Mouse (Mus musculus): Measurements from ENCODE around the gene Upk1a.

Gene Upk1a

DNA sequence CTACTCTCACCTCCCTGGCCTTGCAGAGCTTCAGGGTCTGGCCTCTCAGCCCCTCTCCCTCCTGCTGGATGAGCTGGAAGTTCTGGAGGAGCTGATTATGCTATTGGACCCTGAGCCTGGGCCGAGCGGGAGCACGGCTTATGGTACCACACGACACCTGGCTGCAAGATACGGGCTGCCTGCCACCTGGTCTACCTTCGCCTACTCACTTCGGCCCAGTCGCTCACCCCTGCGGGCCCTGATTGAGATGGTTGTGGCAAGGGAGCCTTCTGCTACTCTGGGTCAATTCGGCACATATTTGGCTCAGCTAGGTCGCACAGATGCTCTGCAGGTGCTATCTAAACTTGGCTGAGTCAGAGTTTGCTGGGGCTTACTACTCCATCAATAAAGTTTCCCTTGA, 45.1 kb downstream of the Upk1a start:
- no peak for DNase-seq

DNA sequence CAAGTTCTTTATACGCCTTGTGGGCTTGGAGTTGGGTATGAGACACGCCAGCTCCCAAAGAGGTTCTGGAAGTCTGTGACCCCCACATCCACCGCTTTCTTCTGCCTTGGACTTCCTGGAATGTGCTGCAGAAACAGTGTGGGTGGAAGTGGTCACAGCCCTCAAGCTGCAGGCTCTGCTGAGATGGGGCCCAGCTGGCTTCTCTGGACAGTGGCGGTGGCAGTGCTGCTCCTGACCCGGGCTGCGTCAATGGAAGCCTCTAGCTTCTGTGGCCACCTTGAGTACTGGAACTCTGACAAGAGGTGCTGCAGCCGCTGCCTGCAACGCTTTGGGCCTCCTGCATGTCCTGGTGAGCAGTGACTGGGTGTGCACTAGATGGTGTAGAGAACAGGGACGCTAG, 46.6 kb downstream of the Upk1a start:
- no peak for DNase-seq

DNA sequence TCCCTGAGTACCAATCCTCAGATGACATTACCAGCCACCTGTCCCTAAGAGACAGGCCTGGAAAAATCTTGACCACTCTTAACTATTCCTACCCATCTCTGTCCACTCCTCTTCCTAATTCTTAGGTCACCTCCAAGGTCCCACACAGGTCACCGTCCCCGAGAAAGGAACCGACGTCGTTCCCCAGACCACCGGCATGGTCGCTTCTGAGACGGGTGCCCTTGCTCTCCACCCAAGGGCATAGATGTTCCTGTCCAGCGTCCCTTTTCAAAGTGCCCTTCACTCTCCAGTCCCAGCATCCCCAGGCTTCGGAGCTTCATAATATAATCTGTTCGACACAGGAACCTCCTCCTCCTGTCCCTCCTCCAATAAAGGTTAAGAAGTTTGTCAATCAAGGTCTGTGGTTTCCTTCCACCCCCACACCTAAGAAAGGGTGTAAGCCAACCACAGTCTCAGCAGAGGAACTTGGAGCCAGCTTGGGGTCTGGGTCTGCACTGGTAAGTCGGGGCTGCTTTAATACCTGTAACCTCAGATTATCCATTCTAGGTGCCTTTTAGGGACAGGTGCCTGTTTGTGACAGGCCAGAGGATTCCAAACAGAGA, 47.6 kb downstream of the Upk1a start, which contains the start of gene Igflr1:
TSS of gene Igflr1 (plus strand) at position 458 of the 602 bp plus-strand sequence.
- DNase-seq, result no peak

DNA sequence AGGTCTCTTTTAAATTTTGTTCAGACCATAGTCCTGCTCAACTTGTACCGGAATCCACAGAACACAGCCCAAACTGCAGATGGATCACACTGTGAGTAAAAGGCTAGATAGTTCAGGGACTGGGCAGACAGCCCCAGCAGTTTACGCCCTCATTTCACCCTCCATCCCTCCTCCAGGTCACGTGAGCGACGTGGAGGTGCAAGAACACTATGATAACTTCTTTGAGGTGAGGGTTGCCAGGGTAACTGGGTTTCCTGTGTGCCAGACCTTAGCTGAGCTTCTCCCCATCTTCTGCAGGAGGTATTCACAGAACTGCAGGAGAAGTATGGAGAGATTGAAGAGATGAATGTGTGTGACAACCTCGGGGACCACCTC, 48.8 kb downstream of the Upk1a start:
- DNase-seq, result peak; percentile 66

DNA sequence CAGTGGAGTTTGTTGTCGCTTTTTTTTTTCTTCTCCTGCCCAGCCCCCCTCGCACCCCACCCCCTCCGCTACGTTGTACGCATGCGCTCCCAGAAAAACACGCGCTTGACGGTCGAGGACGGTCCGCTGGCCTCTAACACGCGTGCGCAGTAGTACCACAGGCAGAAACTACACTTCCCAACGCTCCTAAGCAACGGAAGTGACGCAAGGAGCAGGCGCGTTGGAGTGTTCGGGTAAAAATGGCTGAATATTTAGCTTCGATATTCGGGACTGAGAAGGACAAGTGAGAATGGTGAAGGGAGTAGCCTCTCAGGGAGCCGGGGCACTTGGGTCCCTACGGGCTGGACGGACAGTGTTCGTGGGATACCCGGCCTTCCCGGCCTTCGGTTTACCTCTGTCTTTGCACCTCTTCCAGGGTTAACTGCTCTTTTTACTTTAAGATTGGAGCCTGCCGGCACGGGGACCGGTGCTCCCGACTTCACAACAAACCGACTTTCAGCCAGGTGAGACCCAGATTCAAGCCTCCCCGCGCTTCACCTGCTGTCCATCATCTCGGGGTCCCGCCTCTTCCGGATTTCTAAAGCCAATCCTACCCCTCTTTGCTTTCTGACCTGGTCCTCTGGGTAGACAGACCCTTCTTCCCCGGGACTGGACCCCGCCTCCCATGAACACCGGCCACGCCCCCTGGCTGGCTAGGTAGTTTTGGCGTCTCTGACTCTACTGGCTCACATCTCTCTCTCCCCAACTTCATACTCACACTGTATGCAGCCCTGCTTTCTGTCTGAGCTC, 49.3 kb downstream of the Upk1a start, which contains the start of the genes U2af1l4, Gm49396 and Psenen:
TSS of gene U2af1l4 (plus strand) at position 185 of the 789 bp plus-strand sequence.
TSS of gene Gm49396 (plus strand) at position 228 of the 789 bp plus-strand sequence.
TSS of gene Psenen (minus strand) at position 511 of the 789 bp plus-strand sequence.
- DNase-seq, result peak; percentile 94

DNA sequence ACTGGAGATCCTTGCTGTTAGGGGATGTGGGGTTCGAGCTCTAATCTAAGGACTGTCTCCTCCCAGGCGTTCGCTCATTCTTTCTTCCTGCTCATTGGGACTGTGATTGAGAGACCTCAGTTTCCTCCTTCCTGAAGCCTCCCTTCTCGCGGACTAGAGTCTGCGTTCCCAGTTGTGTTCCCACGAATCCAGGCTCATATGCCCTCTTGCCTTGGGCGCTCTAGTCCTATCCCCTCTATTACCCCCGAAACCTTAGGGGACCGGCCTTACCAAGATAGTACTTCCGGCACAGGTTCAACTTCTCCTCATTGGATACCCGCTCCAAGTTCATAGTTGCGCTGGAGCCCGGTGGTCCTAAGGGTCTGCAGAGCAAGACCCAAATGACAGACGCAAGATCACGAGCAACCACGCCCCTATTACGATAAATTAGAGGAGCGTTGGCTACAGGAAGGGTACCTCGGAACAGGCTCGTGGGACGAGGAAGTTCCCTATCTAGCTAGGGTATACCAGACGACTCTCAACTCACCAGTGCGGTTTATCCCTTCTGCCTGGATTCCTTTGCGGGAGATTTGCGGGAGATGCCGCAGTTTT, 50.0 kb downstream of the Upk1a start:
- no peak for DNase-seq

DNA sequence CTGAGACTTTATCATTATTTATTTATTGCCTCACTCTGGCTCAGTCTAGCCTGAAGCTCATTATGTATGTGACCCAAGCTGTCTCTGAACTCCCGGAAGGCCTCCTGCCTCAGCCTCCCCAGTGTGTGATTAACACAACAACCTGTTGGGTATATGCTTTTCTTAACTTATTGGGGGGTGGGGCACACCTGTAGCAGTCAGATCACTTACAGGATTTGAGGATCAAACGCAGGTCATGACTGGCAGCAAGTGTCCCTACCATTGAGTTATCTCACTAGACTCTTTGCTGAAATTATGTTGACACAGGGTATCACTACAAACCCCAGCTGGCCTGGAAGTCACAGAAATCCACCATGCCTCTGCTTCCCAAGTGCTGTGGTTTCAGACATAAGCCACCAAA, 52.4 kb downstream of the Upk1a start:
- DNase-seq, result no peak

DNA sequence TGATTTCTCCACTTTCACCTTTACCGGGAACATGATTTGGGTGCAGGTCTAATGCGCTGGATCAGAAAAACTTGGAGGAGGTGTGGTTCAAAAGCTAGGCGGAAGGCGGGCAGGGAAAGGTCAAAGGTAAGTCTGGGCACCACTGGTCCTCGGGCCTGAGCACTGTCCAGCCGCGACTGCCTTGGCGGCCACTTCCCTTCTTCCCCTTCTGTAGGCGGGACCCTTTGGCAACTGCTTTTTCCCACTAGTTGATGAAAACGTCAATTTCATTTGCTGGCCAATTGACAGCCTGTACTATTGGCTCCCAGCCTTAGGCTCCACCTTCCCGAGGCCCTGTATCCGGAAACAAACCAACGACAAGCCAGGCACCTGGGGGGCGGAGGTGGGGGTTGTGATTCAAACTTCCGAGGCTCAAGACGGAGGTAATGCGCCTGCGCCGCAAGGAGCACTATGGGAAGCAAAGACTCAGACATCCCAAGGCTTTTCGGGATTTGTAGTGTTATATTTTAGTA, 53.1 kb downstream of the Upk1a start, which contains the start of gene Lin37:
TSS of gene Lin37 (minus strand) at position 396 of the 512 bp plus-strand sequence.
- peak; percentile 94 for DNase-seq

DNA sequence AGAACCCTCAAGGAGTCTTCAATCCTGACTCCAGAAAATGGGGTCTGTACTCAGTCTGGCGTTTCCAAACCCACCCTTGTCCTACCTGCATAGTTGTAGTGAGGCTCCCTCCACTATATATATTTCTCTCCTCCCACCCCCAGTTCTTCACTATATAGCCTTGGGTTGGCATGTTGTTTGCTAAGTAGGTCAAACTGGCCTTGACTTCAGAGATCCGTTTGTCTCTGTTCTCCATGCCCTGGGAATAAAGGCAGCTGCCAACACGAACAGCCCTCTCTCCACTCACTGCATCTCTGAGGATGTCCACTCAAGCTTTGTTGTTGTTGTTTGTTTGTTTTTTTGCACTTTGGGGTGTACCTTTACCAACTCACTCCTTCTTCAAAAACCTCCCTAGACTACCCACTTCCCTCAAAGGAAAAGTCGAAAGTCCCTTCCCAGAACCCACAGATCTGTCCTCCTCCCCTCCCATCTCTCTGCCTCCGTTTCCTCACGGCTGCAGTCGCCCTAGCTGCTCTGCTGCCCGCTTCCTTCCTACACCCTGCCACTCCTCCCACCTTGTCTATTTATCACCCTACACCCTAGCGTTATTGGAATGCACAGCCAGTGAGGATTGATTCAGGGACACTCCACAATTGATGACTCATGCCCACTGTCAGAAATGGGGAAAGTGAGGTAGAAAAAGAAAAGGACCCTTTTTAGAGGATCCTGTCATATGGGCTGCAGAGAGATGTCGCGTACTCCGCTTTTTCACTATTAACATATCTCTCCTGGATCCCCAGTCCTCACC, 53.8 kb downstream of the Upk1a start:
- no peak for DNase-seq

DNA sequence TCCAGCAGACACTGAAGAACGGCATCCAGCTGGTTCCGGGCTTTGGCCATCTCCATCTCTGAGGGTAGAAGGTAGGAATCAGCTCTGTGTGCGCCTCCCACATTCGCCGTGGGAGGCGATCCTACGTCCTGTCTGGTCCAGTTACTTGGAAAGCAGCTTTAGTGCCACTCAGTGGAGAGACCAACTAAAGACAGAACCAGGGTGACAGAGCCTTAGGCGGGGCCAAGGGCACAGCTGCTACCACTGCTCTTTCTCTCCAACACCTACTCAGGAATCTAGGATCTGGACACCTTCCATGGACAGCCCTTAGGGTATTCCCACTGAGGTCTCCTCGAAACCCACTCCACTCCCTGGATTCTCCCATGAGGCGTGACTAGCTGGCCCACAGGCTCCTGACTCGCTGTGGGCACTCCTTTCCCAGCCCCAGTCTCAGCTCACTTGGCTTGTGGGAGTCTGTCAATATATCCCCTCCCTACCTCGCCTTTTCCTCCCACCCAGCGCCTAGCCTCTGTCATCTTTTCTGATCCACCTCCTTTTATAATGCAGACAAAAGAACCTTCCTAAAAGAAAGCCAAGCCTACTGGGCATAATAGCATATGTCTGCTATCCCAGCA, 54.6 kb downstream of the Upk1a start:
- no peak for DNase-seq

DNA sequence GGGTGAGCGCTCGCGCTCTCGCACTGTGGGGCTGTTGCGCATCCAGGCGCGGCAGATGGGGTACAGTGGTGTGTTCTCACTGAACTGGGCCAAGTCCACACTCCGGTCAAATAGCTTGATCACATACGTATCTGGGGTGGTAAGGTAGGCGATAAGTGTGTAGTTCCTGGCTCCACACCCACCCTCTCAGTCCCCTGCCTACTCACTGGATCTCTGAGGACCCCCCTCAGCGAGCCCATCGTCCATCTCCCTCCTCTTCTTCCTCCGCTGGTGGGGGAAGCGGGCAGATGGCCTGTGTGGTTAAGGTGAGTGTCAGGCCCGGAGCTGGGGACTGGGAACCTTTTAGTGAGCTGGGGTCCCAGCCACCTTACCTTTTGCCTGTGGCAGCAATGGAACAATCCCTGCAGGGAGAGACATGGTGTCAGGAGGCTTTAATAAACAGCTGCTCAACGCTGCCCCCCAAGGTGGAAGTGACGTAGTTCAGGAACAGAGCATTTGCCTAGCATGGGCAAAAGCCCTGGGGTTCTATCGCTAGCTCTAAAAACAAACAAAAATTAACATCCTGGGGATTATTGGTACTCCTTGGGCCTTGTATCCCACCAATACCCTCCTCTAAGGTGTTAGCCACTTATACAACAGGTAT, 55.6 kb downstream of the Upk1a start:
- peak; percentile 41 for DNase-seq

DNA sequence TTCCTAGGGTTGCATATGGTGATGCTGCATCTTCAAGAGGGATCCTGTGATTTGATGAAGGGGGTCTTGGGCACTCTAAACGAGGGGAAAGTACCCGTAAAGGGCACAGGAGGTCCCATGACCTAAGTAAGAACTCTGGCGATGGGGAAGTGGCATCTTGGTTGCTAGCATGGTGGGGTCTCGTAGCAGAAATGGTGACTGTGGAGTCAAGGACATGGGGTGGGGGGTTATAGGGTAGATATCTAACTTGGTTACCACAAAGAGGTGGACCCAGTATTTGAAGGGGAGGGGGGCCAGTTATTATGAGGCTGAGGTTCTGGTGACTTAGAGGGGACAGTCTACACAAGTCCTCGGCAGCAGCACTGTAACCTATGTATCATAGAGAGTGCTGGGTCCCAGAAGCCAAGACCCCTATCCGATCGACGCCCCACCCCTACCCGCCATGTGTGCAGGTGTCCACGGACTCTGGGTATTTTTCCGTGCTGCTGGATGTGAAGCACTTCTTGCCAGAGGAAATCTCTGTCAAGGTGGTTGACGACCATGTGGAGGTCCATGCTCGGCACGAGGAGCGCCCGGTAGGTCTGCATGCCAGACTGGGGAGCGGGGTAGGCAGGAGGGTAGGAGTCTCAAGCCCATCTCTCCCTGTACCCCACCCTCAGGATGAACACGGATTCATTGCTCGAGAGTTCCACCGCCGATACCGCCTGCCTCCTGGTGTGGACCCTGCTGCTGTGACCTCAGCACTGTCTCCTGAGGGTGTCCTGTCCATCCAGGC, 58.6 kb downstream of the Upk1a start:
- no peak for DNase-seq

Measured in thymus, postnatal 25 days (tissue).